Comparison of ENCODE assay signal across 8 mouse cellular contexts in genomic region chr7:27590566-27591213, GRCm38 (mm10). TPM values are rescaled to one million over a fixed set of nuclear protein-coding genes. Genes with fewer than 3 reads are reported as not detected.
DNase-seq lines count a peak whose midpoint lies in the region; ATAC-seq and TF ChIP-seq lines count a peak whose summit lies in the region.

No protein-coding gene starts in this region.

- intact Hi-C loops in left cerebral cortex, postnatal 36 days (cut with DNase I) = loop anchor here (1.0 to 2.0 kb wide), 2 partner anchors 63 to 94 kb away; partner anchors contain the start of gene Ttc9b
- intact Hi-C loops in left cerebral cortex, postnatal 4 days (cut with DNase I) = no loop called here

- H3K9me3 ChIP-seq in kidney, embryonic 14.5 days (ENCODE audit: control insufficient read depth, low read length) = no peaks in the 10 kb centered on the region
- no peaks in the 10 kb centered on the region for H3K9me3 ChIP-seq in G1E (replicated peaks)
- H3K9me3 ChIP-seq in hindbrain, embryonic 10.5 days = no peaks in the 10 kb centered on the region
- no peaks in the 10 kb centered on the region for H3K9me3 ChIP-seq in midbrain, embryonic 12.5 days

- H3K4me2 ChIP-seq in kidney, embryonic 14.5 days (replicated peaks; ENCODE audit: low read depth, low read length) = peak overlapping the region; percentile 48
- H3K4me2 ChIP-seq in midbrain, embryonic 12.5 days (replicated peaks) = peak overlapping the region; percentile 71

- DNase-seq in kidney, postnatal 25 days = no peak
- DNase-seq in G1E (ENCODE audit: low spot score) = no peak
- no peak for DNase-seq in hindbrain, embryonic 10.5 days (ENCODE audit: low spot score)
- no peak for DNase-seq in yolk sac, embryonic 10.5 days (ENCODE audit: low spot score)
- no peak for DNase-seq in left cerebral cortex, postnatal 36 days (ENCODE audit: low spot score in 2 of 2)
- no peak for DNase-seq in left cerebral cortex, postnatal 4 days

- peaks cover under 1% of the 10 kb centered on the region for H3K36me3 ChIP-seq in kidney, embryonic 14.5 days (ENCODE audit: control insufficient read depth, insufficient read depth, low read length)
- peaks cover 40% of the 10 kb centered on the region for H3K36me3 ChIP-seq in G1E (replicated peaks)
- H3K36me3 ChIP-seq in hindbrain, embryonic 10.5 days = peaks cover 12% of the 10 kb centered on the region
- H3K36me3 ChIP-seq in midbrain, embryonic 12.5 days = 0 out of 2 replicates have a peak, but pooled peaks cover 11% of the 10 kb centered on the region

- WGBS in kidney, embryonic 14.5 days = 57% methylated on average over 4 of the region's 4 CpGs
- 54% methylated on average over 4 of the region's 4 CpGs for WGBS in hindbrain, embryonic 10.5 days
- WGBS in midbrain, embryonic 12.5 days = 63% methylated on average over 4 of the region's 4 CpGs

- peak overlapping the region; percentile 47; the same call in 1 of the 2 replicates for H3K9ac ChIP-seq in kidney, embryonic 14.5 days (ENCODE audit: low read depth, low read length)
- H3K9ac ChIP-seq in midbrain, embryonic 12.5 days (replicated peaks) = peak overlapping the region; percentile 29; the same call in 1 of the 2 replicates

- H3K4me1 ChIP-seq in kidney, embryonic 14.5 days (ENCODE audit: control insufficient read depth, insufficient read depth, low read length) = peaks cover 17% of the 10 kb centered on the region
- H3K4me1 ChIP-seq in G1E (ENCODE audit: insufficient read depth, low read depth, low read length) = peaks cover 47% of the 10 kb centered on the region
- peaks cover 25% of the 10 kb centered on the region for H3K4me1 ChIP-seq in hindbrain, embryonic 10.5 days (replicated peaks)
- H3K4me1 ChIP-seq in midbrain, embryonic 12.5 days = peaks cover 17% of the 10 kb centered on the region

- no peaks in the 10 kb centered on the region for H3K27me3 ChIP-seq in kidney, embryonic 14.5 days (ENCODE audit: control insufficient read depth, insufficient read depth, low read length)
- H3K27me3 ChIP-seq in G1E (ENCODE audit: insufficient read depth, low read length) = no peaks in the 10 kb centered on the region
- no peaks in the 10 kb centered on the region for H3K27me3 ChIP-seq in hindbrain, embryonic 10.5 days (ENCODE audit: insufficient read depth, poor library complexity, severe bottlenecking)
- no peaks in the 10 kb centered on the region for H3K27me3 ChIP-seq in midbrain, embryonic 12.5 days

- peak overlapping the region; percentile 82 for H3K4me3 ChIP-seq in kidney, embryonic 14.5 days (ENCODE audit: low read length)
- peak overlapping the region; percentile 83; the same call in 1 of the 2 replicates for H3K4me3 ChIP-seq in G1E (ENCODE audit: low read depth, low read length)
- peak overlapping the region; percentile 85 for H3K4me3 ChIP-seq in hindbrain, embryonic 10.5 days
- H3K4me3 ChIP-seq in midbrain, embryonic 12.5 days = peak overlapping the region; percentile 74

- TF ChIP-seq CTCF in G1E (IDR thresholded peaks at IDR 0.05; ENCODE audit: low read depth, low read length) = no peak

- peak overlapping the region; percentile 97 for H3K27ac ChIP-seq in kidney, embryonic 14.5 days (ENCODE audit: low read depth, low read length)
- H3K27ac ChIP-seq in hindbrain, embryonic 10.5 days = peak overlapping the region; percentile 98
- H3K27ac ChIP-seq in midbrain, embryonic 12.5 days (replicated peaks) = peak overlapping the region; percentile 99

- ATAC-seq in kidney, embryonic 14.5 days (ENCODE audit: low FRiP score, low TSS enrichment) = no peak
- no peak for ATAC-seq in G1E (ENCODE audit: extremely low read depth, insufficient number of reproducible peaks, low FRiP score, poor library complexity, severe bottlenecking)
- no peak for ATAC-seq in midbrain, embryonic 12.5 days (ENCODE audit: low FRiP score, low read depth)

RNA-seq across cellular contexts. Expression of gene Akt2, which starts 0.7 kb away (rescaled TPM):
- polyA plus RNA-seq in kidney, embryonic 14.5 days (2014; fragmentation: Nextera tagmentation; extraction: Ambion mirVana) = 63.4 and 96.7 TPM in 2 replicates
- total RNA-seq in G1E (2014; fragmentation: Nextera tagmentation) (69.0 and 84.8 TPM in 2 replicates), G1E (2017) (41.7 and 42.1 TPM in 2 replicates)
- polyA plus RNA-seq in G1E (2012) = 46.0 and 52.4 TPM in 2 replicates
- polyA plus RNA-seq in hindbrain, embryonic 10.5 days (2016; fragmentation: Nextera tagmentation; extraction: Ambion mirVana) = 89.0 and 93.5 TPM in 2 replicates
- 79.6 and 90.9 TPM in 2 replicates for polyA plus RNA-seq in midbrain, embryonic 12.5 days (2016; fragmentation: Nextera tagmentation; extraction: Ambion mirVana)
- 100 to 1,000 TPM; 113 to 124 TPM for total RNA-seq in left cerebral cortex, postnatal 36 days (2021)
- total RNA-seq in left cerebral cortex, postnatal 4 days (2021) = 10 to 100 TPM; 68.1 to 72.0 TPM

RNA-seq across cellular contexts. Expression of gene 2310022A10Rik, which starts 37.7 kb away (rescaled TPM):
- polyA plus RNA-seq in kidney, embryonic 14.5 days (2014; fragmentation: Nextera tagmentation; extraction: Ambion mirVana) = 19.7 and 21.4 TPM in 2 replicates
- total RNA-seq in G1E (2014; fragmentation: Nextera tagmentation) (18.8 and 26.0 TPM in 2 replicates), G1E (2017) (5.2 and 10.0 TPM in 2 replicates)
- 61.2 and 61.5 TPM in 2 replicates for polyA plus RNA-seq in G1E (2012)
- polyA plus RNA-seq in hindbrain, embryonic 10.5 days (2016; fragmentation: Nextera tagmentation; extraction: Ambion mirVana) = 36.3 and 39.3 TPM in 2 replicates
- polyA plus RNA-seq in midbrain, embryonic 12.5 days (2016; fragmentation: Nextera tagmentation; extraction: Ambion mirVana) = 37.2 and 37.4 TPM in 2 replicates
- total RNA-seq in left cerebral cortex, postnatal 36 days (2021) = 10 to 100 TPM; 29.4 to 31.1 TPM
- 10 to 100 TPM; 27.4 to 33.1 TPM for total RNA-seq in left cerebral cortex, postnatal 4 days (2021)

RNA-seq across cellular contexts. Expression of gene Pld3, which starts 37.7 kb away (rescaled TPM):
- polyA plus RNA-seq in kidney, embryonic 14.5 days (2014; fragmentation: Nextera tagmentation; extraction: Ambion mirVana) = 63.9 and 78.8 TPM in 2 replicates
- total RNA-seq in G1E (2014; fragmentation: Nextera tagmentation) = 10.5 and 16.0 TPM in 2 replicates
- total RNA-seq in G1E (2017) = 7.2 TPM in 2 replicates
- 19.5 and 23.1 TPM in 2 replicates for polyA plus RNA-seq in G1E (2012)
- 55.7 and 73.2 TPM in 2 replicates for polyA plus RNA-seq in hindbrain, embryonic 10.5 days (2016; fragmentation: Nextera tagmentation; extraction: Ambion mirVana)
- polyA plus RNA-seq in midbrain, embryonic 12.5 days (2016; fragmentation: Nextera tagmentation; extraction: Ambion mirVana) = 69.9 and 71.6 TPM in 2 replicates
- total RNA-seq in left cerebral cortex, postnatal 36 days (2021) = 100 to 1,000 TPM; 818 to 936 TPM
- total RNA-seq in left cerebral cortex, postnatal 4 days (2021) = 100 to 1,000 TPM; 175 to 222 TPM
